Mouse (Mus musculus) neural tube, embryonic 13.5 days (tissue): Measurements from ENCODE around the gene Nfkbib. TPM values are rescaled to one million over a fixed set of nuclear protein-coding genes. Genes with fewer than 3 reads are reported as not detected.

Experiments
- polyA plus RNA-seq: library from polyadenylated mRNA; unstranded; fragments of >200 nt; fragmentation: Nextera tagmentation; extraction: Ambion mirVana; gene quantifications from 2 replicates; pipeline ENCODE4 v1.2.1, GENCODE M21; 2015

Gene Nfkbib
- polyA plus RNA-seq, 1 experiment from 2014 or later = 67.7 TPM

Other genes with a start within 250 kb of the Nfkbib start
- gene Ifnl3, start 244.7 kb downstream of the Nfkbib start, polyA plus RNA-seq = not detected in 2 replicates
- not detected in 2 replicates for gene Sycn, start 226.6 kb downstream of the Nfkbib start, polyA plus RNA-seq
- gene Nccrp1, start 220.3 kb downstream of the Nfkbib start, polyA plus RNA-seq = not detected in 2 replicates
- 25.6 and 26.9 TPM in 2 replicates for gene Samd4b, start 169.4 kb downstream of the Nfkbib start, polyA plus RNA-seq
- 20.1 and 20.2 TPM in 2 replicates for gene Pak4, start 169.3 kb downstream of the Nfkbib start, polyA plus RNA-seq
- gene Acp7, start 136.2 kb downstream of the Nfkbib start, polyA plus RNA-seq = not detected in 2 replicates
- gene Fbxo27, start 74.7 kb downstream of the Nfkbib start, polyA plus RNA-seq = 4.8 and 6.5 TPM in 2 replicates
- 6.3 and 7.1 TPM in 2 replicates for gene Fbxo17, start 50.7 kb downstream of the Nfkbib start, polyA plus RNA-seq
- 115 and 122 TPM in 2 replicates for gene Mrps12, start 25.7 kb downstream of the Nfkbib start, polyA plus RNA-seq
- gene Sars2, start 25.5 kb downstream of the Nfkbib start, polyA plus RNA-seq = 23.0 and 24.6 TPM in 2 replicates
- 7.3 and 8.7 TPM in 2 replicates for gene Ccer2, start 11.3 kb downstream of the Nfkbib start, polyA plus RNA-seq
- 101 and 104 TPM in 2 replicates for gene Sirt2, start 777 bp downstream of the Nfkbib start, polyA plus RNA-seq
- 1.7 and 2.6 TPM in 2 replicates for gene Rinl, start 21.5 kb upstream of the Nfkbib start, polyA plus RNA-seq
- gene Hnrnpl, start 41.0 kb upstream of the Nfkbib start, polyA plus RNA-seq = 214 and 237 TPM in 2 replicates
- 88.7 and 98.1 TPM in 2 replicates for gene Ech1, start 57.7 kb upstream of the Nfkbib start, polyA plus RNA-seq
- 5.0 and 6.2 TPM in 2 replicates for gene Lgals4, start 66.3 kb upstream of the Nfkbib start, polyA plus RNA-seq
- 4.5 and 6.1 TPM in 2 replicates for gene Lgals7, start 96.3 kb upstream of the Nfkbib start, polyA plus RNA-seq
- gene Capn12, start 113.9 kb upstream of the Nfkbib start, polyA plus RNA-seq = 0.29 and 0.55 TPM in 2 replicates
- 142 and 147 TPM in 2 replicates for gene Actn4, start 194.8 kb upstream of the Nfkbib start, polyA plus RNA-seq
- 352 and 359 TPM in 2 replicates for gene Eif3k, start 214.4 kb upstream of the Nfkbib start, polyA plus RNA-seq
- 4.1 and 5.3 TPM in 2 replicates for gene Map4k1, start 214.5 kb upstream of the Nfkbib start, polyA plus RNA-seq